Mouse (Mus musculus) erythroblast, embryonic 14.5 days (primary cell): ENCODE data around the gene Fam3c. TPM values are rescaled to one million over a fixed set of nuclear protein-coding genes. Genes with fewer than 3 reads are reported as not detected.

ENCODE experiments used
- H3K27me3 ChIP-seq: 2 replicates; pipeline ENCODE4 v1.6.1; 2012; ENCODE audit warnings: inconsistent platforms; ENCODE audit not compliant: control insufficient read depth
- H3K36me3 ChIP-seq: 2 replicates; pipeline ENCODE4 v1.6.1; 2012; ENCODE audit warnings: mild to moderate bottlenecking, inconsistent platforms; ENCODE audit not compliant: control insufficient read depth
- H3K4me1 ChIP-seq: 2 replicates; pipeline ENCODE4 v1.6.1; 2012; ENCODE audit warnings: inconsistent platforms; ENCODE audit not compliant: control insufficient read depth
- H3K4me3 ChIP-seq: replicated peaks from 2 replicates; pipeline ENCODE3; 2012; ENCODE audit warnings: moderate library complexity, mild to moderate bottlenecking, inconsistent platforms
- H3K9me3 ChIP-seq: 2 replicates; pipeline ENCODE4 v1.6.1; 2012; ENCODE audit warnings: low read length, inconsistent platforms, mixed read lengths; ENCODE audit not compliant: control insufficient read depth
- GATA1 ChIP-seq: IDR thresholded peaks from 2 replicates; pipeline ENCODE4 v1.6.1; 2012; ENCODE audit warnings: low read length, inconsistent platforms, mixed read lengths
- TAL1 ChIP-seq: IDR thresholded peaks from 3 replicates; pipeline ENCODE4 v1.6.1; 2012; ENCODE audit warnings: low read length, inconsistent platforms, mixed read lengths
- polyA plus RNA-seq: library from polyadenylated mRNA; stranded (reverse); fragments of >175 nt; gene quantifications from 2 replicates; pipeline ENCODE4 v1.2.3, GENCODE M21; 2012

Gene Fam3c
- polyA plus RNA-seq, 1 experiment: 0.14 TPM

GRCm38 (mm10) chr6:22327931-22328330 lies 28.1 kb downstream of the Fam3c start:
- no peak overlapping the region for H3K4me3 ChIP-seq
- H3K9me3 ChIP-seq: no peaks in the 10 kb centered on the region
- TF ChIP-seq GATA1 (no peak), TAL1 (no peak)

DNA sequence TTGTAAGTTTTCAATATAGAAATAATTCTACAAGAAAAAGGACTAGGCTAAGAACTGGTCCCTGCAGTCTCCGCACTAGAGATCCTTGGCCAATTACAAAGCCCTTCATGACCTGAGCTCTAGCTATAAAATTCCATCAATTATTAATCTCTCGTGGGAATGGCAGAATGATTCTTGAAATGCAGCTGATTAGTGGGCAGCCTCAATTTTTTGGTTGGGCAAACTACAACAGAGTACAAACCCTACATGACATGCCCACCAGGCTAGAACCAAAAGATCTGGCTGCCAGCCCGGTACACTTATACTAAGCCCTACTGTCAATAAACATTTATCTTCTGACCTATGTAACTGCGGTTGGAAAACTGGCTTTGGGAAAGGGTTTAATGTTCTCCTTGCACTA lies 29.0 kb downstream of the Fam3c start:
- TF ChIP-seq GATA1 (no peak), TAL1 (no peak)
- H3K4me3 ChIP-seq: no peak overlapping the region
- H3K27me3 ChIP-seq: no peaks in the 10 kb centered on the region
- no peaks in the 10 kb centered on the region for H3K4me1 ChIP-seq
- no peaks in the 10 kb centered on the region for H3K9me3 ChIP-seq
- H3K36me3 ChIP-seq: peaks cover 6% of the 10 kb centered on the region

More at GRCm38 (mm10) chr6:22327931-22328330, 28.1 kb downstream of the Fam3c start:
- H3K36me3 ChIP-seq: peaks cover 5% of the 10 kb centered on the region
- H3K4me1 ChIP-seq: no peaks in the 10 kb centered on the region
- no peaks in the 10 kb centered on the region for H3K27me3 ChIP-seq

DNA sequence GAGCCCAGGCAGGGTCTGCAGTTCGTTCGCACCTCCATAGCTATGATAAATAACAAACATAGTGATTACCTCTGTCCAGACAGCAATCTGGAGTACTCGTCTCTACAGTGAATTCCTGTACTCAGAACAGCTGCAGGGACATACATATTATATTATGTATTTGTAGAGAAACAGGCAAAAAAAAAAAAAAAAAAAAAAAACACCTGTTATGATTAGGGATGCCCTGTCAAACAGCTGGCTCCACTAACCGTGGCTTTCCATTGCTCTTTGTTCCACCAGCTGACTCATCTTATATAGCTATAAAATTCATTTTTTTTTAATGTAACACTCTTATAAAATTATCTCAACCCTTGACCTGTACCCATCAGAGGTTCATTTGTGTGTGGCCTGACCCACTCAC lies 29.8 kb downstream of the Fam3c start:
- no peaks in the 10 kb centered on the region for H3K4me1 ChIP-seq
- no peak overlapping the region for H3K4me3 ChIP-seq
- no peak for TF ChIP-seq GATA1
- no peak for TF ChIP-seq TAL1
- H3K9me3 ChIP-seq: no peaks in the 10 kb centered on the region
- no peaks in the 10 kb centered on the region for H3K27me3 ChIP-seq
- H3K36me3 ChIP-seq: peaks cover 6% of the 10 kb centered on the region

- Histone ChIP-seq H3K36me3 (peaks cover 6% of the 10 kb centered on the region), H3K4me3 (no peak overlapping the region), H3K9me3 (no peaks in the 10 kb centered on the region), H3K27me3 (no peaks in the 10 kb centered on the region), H3K4me1 (no peaks in the 10 kb centered on the region)
- TF ChIP-seq GATA1 (no peak), TAL1 (no peak)
Observed at GRCm38 (mm10) chr6:22325364-22326072, 30.5 kb downstream of the Fam3c start.

DNA sequence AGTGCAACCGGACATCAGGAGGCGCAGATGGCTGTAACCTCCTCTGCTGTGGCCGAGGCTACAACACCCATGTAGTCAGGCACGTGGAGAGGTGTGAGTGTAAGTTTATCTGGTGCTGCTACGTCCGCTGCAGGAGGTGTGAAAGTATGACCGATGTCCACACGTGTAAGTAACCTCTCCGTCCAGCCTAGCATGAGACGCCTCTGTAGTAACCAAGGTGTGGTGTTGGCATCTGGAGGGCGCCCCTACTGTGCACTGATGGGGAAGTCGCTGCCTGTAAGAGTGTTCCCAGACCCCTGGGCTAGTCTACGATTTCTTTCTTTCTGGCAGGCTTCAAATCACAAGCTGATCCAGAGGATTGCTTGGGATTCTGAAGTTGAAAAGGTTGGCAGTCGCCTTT lies 58.0 kb downstream of the Fam3c start:
- Histone ChIP-seq H3K4me1 (no peaks in the 10 kb centered on the region), H3K36me3 (no peaks in the 10 kb centered on the region), H3K9me3 (no peaks in the 10 kb centered on the region), H3K27me3 (no peaks in the 10 kb centered on the region), H3K4me3 (no peak overlapping the region)
- TF ChIP-seq GATA1 (no peak), TAL1 (no peak)

DNA sequence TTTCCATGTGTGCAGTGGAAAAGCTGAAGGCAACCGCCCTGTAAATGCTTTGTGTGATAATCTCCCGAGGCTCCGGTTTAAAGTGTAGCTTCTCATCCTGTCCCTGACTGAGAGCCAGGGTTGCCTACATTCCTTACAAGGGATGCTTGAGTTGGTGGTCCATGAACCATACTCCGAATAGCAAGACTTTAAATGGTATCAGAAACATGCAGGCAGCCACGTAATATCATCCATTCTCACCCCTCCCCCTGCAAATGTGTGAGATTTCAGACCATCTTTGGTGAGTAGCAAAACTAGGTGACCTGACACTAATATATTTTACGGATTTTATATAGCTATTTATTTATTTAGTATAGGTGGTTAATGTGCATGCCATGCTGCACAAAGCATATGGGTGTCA lies 59.0 kb downstream of the Fam3c start:
- Histone ChIP-seq H3K4me3 (no peak overlapping the region), H3K4me1 (no peaks in the 10 kb centered on the region), H3K9me3 (no peaks in the 10 kb centered on the region), H3K36me3 (no peaks in the 10 kb centered on the region), H3K27me3 (peaks cover 2% of the 10 kb centered on the region; the same call in 1 of the 2 replicates)
- no peak for TF ChIP-seq GATA1
- no peak for TF ChIP-seq TAL1

- Histone ChIP-seq H3K9me3 (no peaks in the 10 kb centered on the region), H3K27me3 (peaks cover 21% of the 10 kb centered on the region), H3K4me1 (no peaks in the 10 kb centered on the region), H3K4me3 (no peak overlapping the region), H3K36me3 (no peaks in the 10 kb centered on the region)
- TF ChIP-seq TAL1 (no peak), GATA1 (no peak)
Observed at GRCm38 (mm10) chr6:22293922-22294321, 62.1 kb downstream of the Fam3c start.

GRCm38 (mm10) chr6:22292056-22292455 lies 64.0 kb downstream of the Fam3c start:
- no peaks in the 10 kb centered on the region for H3K36me3 ChIP-seq
- no peak for TF ChIP-seq TAL1
- TF ChIP-seq GATA1: no peak

DNA sequence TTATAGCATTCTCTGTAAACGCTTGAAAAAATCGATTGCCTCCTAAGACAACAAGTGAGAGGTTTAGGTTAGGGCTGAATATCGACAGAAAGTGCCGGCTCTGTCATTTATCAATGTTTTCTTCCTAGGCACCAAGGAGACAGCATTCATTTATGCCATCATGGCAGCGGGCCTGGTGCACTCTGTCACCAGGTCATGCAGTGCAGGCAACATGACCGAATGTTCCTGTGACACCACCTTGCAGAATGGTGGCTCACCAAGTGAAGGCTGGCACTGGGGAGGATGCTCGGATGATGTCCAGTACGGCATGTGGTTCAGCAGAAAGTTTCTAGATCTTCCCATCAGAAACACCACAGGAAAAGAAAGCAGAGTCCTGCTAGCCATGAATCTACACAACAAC lies 65.3 kb downstream of the Fam3c start:
- TF ChIP-seq TAL1: no peak
- no peak for TF ChIP-seq GATA1
- no peak overlapping the region for H3K4me3 ChIP-seq
- H3K4me1 ChIP-seq: no peaks in the 10 kb centered on the region
- no peaks in the 10 kb centered on the region for H3K9me3 ChIP-seq
- H3K27me3 ChIP-seq: peaks cover 44% of the 10 kb centered on the region
- no peaks in the 10 kb centered on the region for H3K36me3 ChIP-seq

More at GRCm38 (mm10) chr6:22292056-22292455, 64.0 kb downstream of the Fam3c start:
- no peaks in the 10 kb centered on the region for H3K4me1 ChIP-seq
- H3K27me3 ChIP-seq: peaks cover 39% of the 10 kb centered on the region
- H3K4me3 ChIP-seq: no peak overlapping the region
- no peaks in the 10 kb centered on the region for H3K9me3 ChIP-seq
